Mouse (Mus musculus): ENCODE data around the gene Clcn6. TPM values are rescaled to one million over a fixed set of nuclear protein-coding genes. Genes with fewer than 3 reads are reported as not detected.

Clcn6 gene
- polyA plus RNA-seq (2012; rRNA removed; ENCODE audit: low replicate concordance): 11.7 and 20.6 TPM in 2 replicates

GRCm38 (mm10) chr4:148038600-148039253 lies at the start of gene Clcn6, which contains the start of gene Mthfr:
TSS of gene Clcn6 (minus strand) at chr4:148038821.
TSS of gene Mthfr (plus strand) at chr4:148039077.

GRCm38 (mm10) chr4:148087907-148088527 lies 49.4 kb upstream of the Clcn6 start, which contains the start of gene Agtrap:
TSS of gene Agtrap (minus strand) at chr4:148088031.

GRCm38 (mm10) chr4:148000202-148000772 lies 38.3 kb downstream of the Clcn6 start, which contains the start of gene Nppa:
TSS of gene Nppa (plus strand) at chr4:148000722.

GRCm38 (mm10) chr4:147985205-147986132 lies 53.2 kb downstream of the Clcn6 start, which contains the start of gene Nppb:
TSS of gene Nppb (plus strand) at chr4:147985788.

Other genes starting within 250 kb of the Clcn6 start
- 0.82 and 1.1 TPM in 2 replicates for gene Zfp984, start 229.0 kb downstream of the Clcn6 start, polyA plus RNA-seq (2012; rRNA removed; ENCODE audit: low replicate concordance)
- gene Zfp933, start 190.5 kb downstream of the Clcn6 start, polyA plus RNA-seq (2012; rRNA removed; ENCODE audit: low replicate concordance): 1.3 and 1.8 TPM in 2 replicates
- gene Miip, start 170.0 kb downstream of the Clcn6 start, polyA plus RNA-seq (2012; rRNA removed; ENCODE audit: low replicate concordance): 42.8 and 67.6 TPM in 2 replicates
- 2.3 and 2.8 TPM in 2 replicates for gene Fv1, start 169.8 kb downstream of the Clcn6 start, polyA plus RNA-seq (2012; rRNA removed; ENCODE audit: low replicate concordance)
- 92.0 and 144 TPM in 2 replicates for gene Mfn2, start 134.1 kb downstream of the Clcn6 start, polyA plus RNA-seq (2012; rRNA removed; ENCODE audit: low replicate concordance)
- 108 and 128 TPM in 2 replicates for gene Plod1, start 102.1 kb downstream of the Clcn6 start, polyA plus RNA-seq (2012; rRNA removed; ENCODE audit: low replicate concordance)
- 57.6 and 73.2 TPM in 2 replicates for gene 2510039O18Rik, start 97.9 kb downstream of the Clcn6 start, polyA plus RNA-seq (2012; rRNA removed; ENCODE audit: low replicate concordance)
- not detected in 2 replicates for gene Nppb, start 53.0 kb downstream of the Clcn6 start, polyA plus RNA-seq (2012; rRNA removed; ENCODE audit: low replicate concordance)
- gene Nppa, start 38.1 kb downstream of the Clcn6 start, polyA plus RNA-seq (2012; rRNA removed; ENCODE audit: low replicate concordance): 0.40 TPM in 1 of 2 replicates, not detected in the other
- gene Mthfr, start 256 bp upstream of the Clcn6 start, polyA plus RNA-seq (2012; rRNA removed; ENCODE audit: low replicate concordance): 38.3 and 42.9 TPM in 2 replicates
- gene Agtrap, start 49.2 kb upstream of the Clcn6 start, polyA plus RNA-seq (2012; rRNA removed; ENCODE audit: low replicate concordance): 20.5 and 25.4 TPM in 2 replicates
- 32.7 and 45.5 TPM in 2 replicates for gene Mad2l2, start 91.6 kb upstream of the Clcn6 start, polyA plus RNA-seq (2012; rRNA removed; ENCODE audit: low replicate concordance)
- gene Draxin, start 91.9 kb upstream of the Clcn6 start, polyA plus RNA-seq (2012; rRNA removed; ENCODE audit: low replicate concordance): 0.03 and 0.58 TPM in 2 replicates
- 67.6 and 79.2 TPM in 2 replicates for gene Fbxo6, start 113.3 kb upstream of the Clcn6 start, polyA plus RNA-seq (2012; rRNA removed; ENCODE audit: low replicate concordance)
- 9.4 and 14.0 TPM in 2 replicates for gene Fbxo44, start 121.7 kb upstream of the Clcn6 start, polyA plus RNA-seq (2012; rRNA removed; ENCODE audit: low replicate concordance)
- gene Fbxo2, start 121.8 kb upstream of the Clcn6 start, polyA plus RNA-seq (2012; rRNA removed; ENCODE audit: low replicate concordance): 0.49 TPM in 1 of 2 replicates, not detected in the other
- 0.05 TPM in 1 of 2 replicates, not detected in the other for gene Disp3, start 249.1 kb upstream of the Clcn6 start, polyA plus RNA-seq (2012; rRNA removed; ENCODE audit: low replicate concordance)